Mouse (Mus musculus): ENCODE data around the gene Sncb.

- no peak for TF ChIP-seq CTCF (IDR thresholded peaks at IDR 0.05; ENCODE audit: extremely low read depth, insufficient read length, insufficient replicate concordance, low read depth, low read length)
- TF ChIP-seq POLR2A (IDR thresholded peaks at IDR 0.05; ENCODE audit: low read depth, low read length): no peak
These were observed 17.7 kb downstream of the Sncb start for GRCm38 (mm10) chr13:54748721-54749060.

All from small intestine, adult 2 months (tissue).